Comparison of ENCODE assay signal across 21 mouse cellular contexts in the genomic region with DNA sequence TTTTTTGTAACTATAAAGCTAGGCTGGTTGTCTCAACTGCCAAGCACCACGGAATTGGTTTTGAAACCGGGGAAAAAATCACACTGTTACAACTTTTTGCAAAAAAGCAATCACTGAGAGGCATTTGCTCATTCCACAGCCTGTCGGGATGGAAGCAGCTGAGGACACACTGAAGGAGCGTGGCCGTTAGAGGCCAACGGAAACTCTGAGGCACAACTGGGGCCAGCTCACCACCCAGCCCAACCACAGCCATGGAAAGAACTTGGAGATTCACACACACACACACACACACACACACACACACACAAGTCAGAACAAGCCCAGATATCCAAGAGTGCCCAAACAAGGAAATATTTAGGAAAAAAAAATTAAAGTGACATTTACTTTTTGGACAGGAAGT. TPM values are rescaled to one million over a fixed set of nuclear protein-coding genes. Genes with fewer than 3 reads are reported as not detected.
DNase-seq lines count a peak whose midpoint lies in the region; ATAC-seq and TF ChIP-seq lines count a peak whose summit lies in the region.
"Had no signal": no experiment of that assay in that cellular context is flagged by ENCODE, and none has a peak within 500 bp of the region (broad histone marks: within the 10 kb centered on the region; RNA-seq: fewer than 3 reads in every experiment).

No protein-coding gene starts in this region.

- peak; percentile 46 for DNase-seq in gastrocnemius, postnatal 10 days
- DNase-seq in gastrocnemius, adult 18-20 months (ENCODE audit: low spot score): no peak
- DNase-seq in limb, embryonic 14.5 days (ENCODE audit: low spot score): peak; percentile 13
- no peak for DNase-seq in limb, embryonic 10.5 days (ENCODE audit: low spot score)
- peak; percentile 34 for DNase-seq in NIH3T3 (ENCODE audit: low read depth)
- DNase-seq in lung, postnatal 14 days: peak; percentile 26
- DNase-seq in midbrain, embryonic 10.5 days (ENCODE audit: low spot score): no peak
- DNase-seq: adrenal gland, adult 8-10 months; B cell, adult 2 months; cerebellum, postnatal 10 days; heart, adult 2 months; kidney, postnatal 4 days; liver, embryonic 13.5 days; spleen, adult 18-20 months; thymus, postnatal 25 days had no signal

- no peak overlapping the region for H3K4me2 ChIP-seq in limb, embryonic 14.5 days (replicated peaks; ENCODE audit: low read depth, low read length, severe bottlenecking)
- H3K4me2 ChIP-seq: forebrain, embryonic 12.5 days; hindbrain, embryonic 15.5 days; intestine, embryonic 15.5 days; limb, embryonic 12.5 days; liver, embryonic 13.5 days; midbrain, embryonic 12.5 days had no signal

- no peak for ATAC-seq in limb, embryonic 14.5 days (ENCODE audit: low FRiP score, low read depth)
- ATAC-seq in frontal cortex, adult (ENCODE audit: low TSS enrichment): no peak
- ATAC-seq: intestine, embryonic 15.5 days had no signal

- H3K9me3 ChIP-seq in limb, embryonic 14.5 days (ENCODE audit: control insufficient read depth, low read length): no peaks in the 10 kb centered on the region
- no peaks in the 10 kb centered on the region for H3K9me3 ChIP-seq in limb, embryonic 10.5 days (replicated peaks)
- no peaks in the 10 kb centered on the region for H3K9me3 ChIP-seq in midbrain, embryonic 10.5 days (replicated peaks)
- H3K9me3 ChIP-seq: forebrain, embryonic 12.5 days; hindbrain, embryonic 15.5 days; intestine, embryonic 15.5 days; limb, embryonic 12.5 days; liver, embryonic 13.5 days; midbrain, embryonic 12.5 days had no signal

- no peak overlapping the region for H3K9ac ChIP-seq in limb, embryonic 14.5 days (ENCODE audit: low read depth, low read length, severe bottlenecking)
- H3K9ac ChIP-seq: forebrain, embryonic 12.5 days; hindbrain, embryonic 15.5 days; intestine, embryonic 15.5 days; limb, embryonic 12.5 days; liver, embryonic 13.5 days; midbrain, embryonic 12.5 days had no signal

- no peak overlapping the region for H3K4me3 ChIP-seq in limb, embryonic 14.5 days (replicated peaks; ENCODE audit: low read length)
- no peak overlapping the region for H3K4me3 ChIP-seq in limb, embryonic 10.5 days
- H3K4me3 ChIP-seq in midbrain, embryonic 10.5 days: no peak overlapping the region
- H3K4me3 ChIP-seq: forebrain, embryonic 12.5 days; heart, adult 2 months; hindbrain, embryonic 15.5 days; intestine, embryonic 15.5 days; limb, embryonic 12.5 days; liver, embryonic 13.5 days; midbrain, embryonic 12.5 days had no signal

- no peaks in the 10 kb centered on the region for H3K27me3 ChIP-seq in limb, embryonic 14.5 days (ENCODE audit: control insufficient read depth, insufficient read depth, low read length)
- no peaks in the 10 kb centered on the region for H3K27me3 ChIP-seq in limb, embryonic 10.5 days (ENCODE audit: low read depth, poor library complexity, severe bottlenecking)
- H3K27me3 ChIP-seq in midbrain, embryonic 10.5 days (ENCODE audit: low read depth, poor library complexity, severe bottlenecking): no peaks in the 10 kb centered on the region
- H3K27me3 ChIP-seq: forebrain, embryonic 12.5 days; hindbrain, embryonic 15.5 days; intestine, embryonic 15.5 days; limb, embryonic 12.5 days; liver, embryonic 13.5 days; midbrain, embryonic 12.5 days had no signal

- no peaks in the 10 kb centered on the region for H3K4me1 ChIP-seq in limb, embryonic 14.5 days (ENCODE audit: control insufficient read depth, insufficient read depth, low read length)
- H3K4me1 ChIP-seq in limb, embryonic 10.5 days: no peaks in the 10 kb centered on the region
- no peaks in the 10 kb centered on the region; the same call in 1 of the 2 replicates for H3K4me1 ChIP-seq in midbrain, embryonic 10.5 days
- H3K4me1 ChIP-seq: forebrain, embryonic 12.5 days; hindbrain, embryonic 15.5 days; intestine, embryonic 15.5 days; liver, embryonic 13.5 days; midbrain, embryonic 12.5 days had no signal

- 52% methylated on average over 6 of the region's 6 CpGs for WGBS in limb, embryonic 14.5 days
- WGBS in limb, embryonic 10.5 days: 85% methylated on average over 6 of the region's 6 CpGs
- WGBS in midbrain, embryonic 10.5 days: 83% methylated on average over 6 of the region's 6 CpGs

- H3K36me3 ChIP-seq in limb, embryonic 14.5 days (ENCODE audit: control insufficient read depth, insufficient read depth, low read length): no peaks in the 10 kb centered on the region
- H3K36me3 ChIP-seq in limb, embryonic 10.5 days: no peaks in the 10 kb centered on the region
- no peaks in the 10 kb centered on the region for H3K36me3 ChIP-seq in midbrain, embryonic 10.5 days
- H3K36me3 ChIP-seq: forebrain, embryonic 12.5 days; hindbrain, embryonic 15.5 days; intestine, embryonic 15.5 days; limb, embryonic 12.5 days; liver, embryonic 13.5 days; midbrain, embryonic 12.5 days had no signal

- no peak for TF ChIP-seq POLR2A in limb, embryonic 14.5 days (IDR thresholded peaks at IDR 0.05; ENCODE audit: borderline replicate concordance, extremely low read depth, insufficient read depth, insufficient read length)

- no peak overlapping the region for H3K27ac ChIP-seq in limb, embryonic 14.5 days (replicated peaks; ENCODE audit: low read depth, low read length)
- H3K27ac ChIP-seq in limb, embryonic 10.5 days: no peak overlapping the region
- no peak overlapping the region for H3K27ac ChIP-seq in midbrain, embryonic 10.5 days (replicated peaks)
- H3K27ac ChIP-seq: forebrain, embryonic 12.5 days; heart, adult 2 months; hindbrain, embryonic 15.5 days; intestine, embryonic 15.5 days; limb, embryonic 12.5 days; liver, embryonic 13.5 days; midbrain, embryonic 12.5 days had no signal

RNA-seq across cellular contexts. Expression of gene Mamdc2, which starts 29.6 kb away (rescaled TPM):
- 1 to 10 TPM; 2.3 to 5.3 TPM for total RNA-seq in gastrocnemius, postnatal 10 days (2021)
- total RNA-seq in gastrocnemius, adult 18-20 months (2021): 1 to 10 TPM; 1.1 to 2.3 TPM
- polyA plus RNA-seq in limb, embryonic 14.5 days (2012; rRNA removed): 3.0 TPM in 2 replicates
- polyA plus RNA-seq in limb, embryonic 14.5 days (2014; fragmentation: Nextera tagmentation; extraction: Ambion mirVana): 2.3 and 2.6 TPM in 2 replicates
- polyA plus RNA-seq in limb, embryonic 10.5 days (2016; fragmentation: Nextera tagmentation; extraction: Ambion mirVana): 2.0 and 2.3 TPM in 2 replicates
- 1.0 and 1.5 TPM in 2 replicates for polyA plus RNA-seq in midbrain, embryonic 10.5 days (2016; fragmentation: Nextera tagmentation; extraction: Ambion mirVana)

Comparison
In these comparisons a context has a peak if more than half of its experiments do, and no peak if none do; other contexts are left out.
1. DNase-seq: peak in gastrocnemius, postnatal 10 days (single experiment), limb, embryonic 14.5 days (single experiment), NIH3T3 (single experiment) and lung, postnatal 14 days (single experiment); none in gastrocnemius, adult 18-20 months (single experiment), limb, embryonic 10.5 days (single experiment) and midbrain, embryonic 10.5 days (single experiment).